13 mouse cellular contexts compared by ENCODE assay signal in genomic region chr13:54923705-54924104, GRCm38 (mm10). TPM values are rescaled to one million over a fixed set of nuclear protein-coding genes. Genes with fewer than 3 reads are reported as not detected.
"Had no signal": no experiment of that assay in that cellular context is flagged by ENCODE, and none has a peak within 500 bp of the region (broad histone marks: within the 10 kb centered on the region; RNA-seq: fewer than 3 reads in every experiment).

No protein-coding gene starts in this region.

- DNase-seq: retina, postnatal 1 day; right cerebral cortex, adult 18-20 months; right cerebral cortex, postnatal 14 days; right cerebral cortex, postnatal 25 days; right cerebral cortex, postnatal 4 days; spleen, adult 18-20 months; thymus, adult 18-20 months; thymus, adult 2 months; thymus, postnatal 14 days; thymus, postnatal 25 days; thymus, postnatal 36 days; thymus, postnatal 4 days had no signal

RNA-seq across cellular contexts. Expression of gene Unc5a, which starts 25.5 kb away (rescaled TPM):
- total RNA-seq: neutrophil, adult 5-6 weeks had no signal
